Mouse (Mus musculus) kidney, postnatal 36 days (tissue): ENCODE results near the gene Gstt4.
"Not testable (repeated sequence)": the region's sequence is repeated elsewhere in the genome, so short reads cannot be mapped to it uniquely, and the experiment has no call there.

Source experiments
- DNase-seq, 2 experiments: peaks; one replicate each; pipeline ENCODE4 v3.0.0; 2021 to 2022; ENCODE audit warnings: mixed read lengths in 2 of 2

Gstt4 gene

GRCm38 (mm10) chr10:75822443-75822842, at the start of gene Gstt4:
TSS of gene Gstt4 (minus strand) at chr10:75822543.
- no peak for DNase-seq

GRCm38 (mm10) chr10:75861587-75861986, 39.2 kb upstream of the Gstt4 start:
- no peak for DNase-seq

GRCm38 (mm10) chr10:75860746-75861145, 38.4 kb upstream of the Gstt4 start:
- no peak for DNase-seq

GRCm38 (mm10) chr10:75859786-75860470, 37.6 kb upstream of the Gstt4 start, which contains the start of gene Mif:
TSS of gene Mif (minus strand) at chr10:75860240.
- peak; percentile 88 to 93 for DNase-seq

GRCm38 (mm10) chr10:75859107-75859746, 36.9 kb upstream of the Gstt4 start:
- DNase-seq: peak in 1 of 2 experiments; percentile 46

- DNase-seq: peak in 1 of 2 experiments; percentile 58
Observed at GRCm38 (mm10) chr10:75857598-75857997, 35.3 kb upstream of the Gstt4 start.

- DNase-seq: no peak
Observed at GRCm38 (mm10) chr10:75856976-75857375, 34.6 kb upstream of the Gstt4 start.

GRCm38 (mm10) chr10:75856155-75856907, 34.0 kb upstream of the Gstt4 start:
- no peak for DNase-seq

- no peak for DNase-seq
Observed at GRCm38 (mm10) chr10:75855416-75855981, 33.2 kb upstream of the Gstt4 start.

GRCm38 (mm10) chr10:75854791-75855190, 32.4 kb upstream of the Gstt4 start:
- DNase-seq: no peak

- no peak for DNase-seq
Observed at GRCm38 (mm10) chr10:75854096-75854495, 31.8 kb upstream of the Gstt4 start.

GRCm38 (mm10) chr10:75853452-75853851, 31.1 kb upstream of the Gstt4 start:
- DNase-seq: peak; percentile 89 to 94

GRCm38 (mm10) chr10:75852539-75853125, 30.3 kb upstream of the Gstt4 start:
- peak in 1 of 2 experiments; percentile 29 for DNase-seq

- DNase-seq: no peak
Observed at GRCm38 (mm10) chr10:75851681-75852080, 29.3 kb upstream of the Gstt4 start.

- DNase-seq: no peak
Observed at GRCm38 (mm10) chr10:75851076-75851475, 28.7 kb upstream of the Gstt4 start.

- DNase-seq: no peak
Observed at GRCm38 (mm10) chr10:75848382-75848781, 26.0 kb upstream of the Gstt4 start.

- DNase-seq: no peak
Observed at GRCm38 (mm10) chr10:75845306-75845930, 23.1 kb upstream of the Gstt4 start.

- peak; percentile 28 to 44 for DNase-seq
Observed at GRCm38 (mm10) chr10:75844800-75845199, 22.5 kb upstream of the Gstt4 start.

- DNase-seq: not testable (repeated sequence)
Observed at GRCm38 (mm10) chr10:75843898-75844297, 21.6 kb upstream of the Gstt4 start.

GRCm38 (mm10) chr10:75839092-75839491, 16.7 kb upstream of the Gstt4 start:
- no peak for DNase-seq

- DNase-seq: peak; percentile 98
Observed at GRCm38 (mm10) chr10:75837248-75837759, 15.0 kb upstream of the Gstt4 start, which contains the start of gene Gstt2. TSS of gene Gstt2 (minus strand) at chr10:75837424.
